Mouse (Mus musculus) testis, postnatal 14 days (tissue): ENCODE data around the gene Cgnl1.

Source experiments
- DNase-seq: peaks from one replicate; pipeline ENCODE4 v3.0.0; 2021; ENCODE audit warnings: low spot score

Gene Cgnl1

GRCm38 (mm10) chr9:71766902-71767301 is 4.5 kb downstream of the Cgnl1 start:
- DNase-seq = no peak

GRCm38 (mm10) chr9:71766306-71766705 is 5.1 kb downstream of the Cgnl1 start:
- no peak for DNase-seq

GRCm38 (mm10) chr9:71764551-71764950 is 6.9 kb downstream of the Cgnl1 start:
- DNase-seq = no peak

- DNase-seq = no peak
Observed at GRCm38 (mm10) chr9:71763273-71763672, 8.1 kb downstream of the Cgnl1 start.

- peak; percentile 43 for DNase-seq
Observed at GRCm38 (mm10) chr9:71761663-71762062, 9.7 kb downstream of the Cgnl1 start.

- DNase-seq = no peak
Observed at GRCm38 (mm10) chr9:71760518-71761141, 10.8 kb downstream of the Cgnl1 start.

DNA sequence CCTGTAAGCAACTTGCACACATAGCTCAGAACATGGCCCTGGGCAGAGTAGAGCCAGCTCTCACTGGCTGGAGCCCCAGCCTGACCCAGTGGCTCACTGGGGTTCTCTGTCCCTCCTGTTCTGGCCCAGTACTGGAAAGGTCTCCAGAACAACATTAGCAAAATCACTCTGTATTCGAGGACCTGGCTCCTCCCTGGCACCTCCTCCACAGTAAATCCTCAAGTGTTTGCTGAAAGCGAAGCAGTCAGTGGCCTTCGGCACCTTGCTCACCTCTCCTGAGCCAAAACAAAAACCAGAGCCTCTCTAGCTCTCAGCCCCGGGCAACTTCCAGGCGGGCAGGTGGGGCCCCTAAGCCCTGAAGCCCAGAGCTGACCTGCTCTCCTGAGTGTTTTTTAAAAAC is 11.5 kb downstream of the Cgnl1 start:
- DNase-seq = no peak

- DNase-seq = no peak
Observed at GRCm38 (mm10) chr9:71757386-71757785, 14.0 kb downstream of the Cgnl1 start.

DNA sequence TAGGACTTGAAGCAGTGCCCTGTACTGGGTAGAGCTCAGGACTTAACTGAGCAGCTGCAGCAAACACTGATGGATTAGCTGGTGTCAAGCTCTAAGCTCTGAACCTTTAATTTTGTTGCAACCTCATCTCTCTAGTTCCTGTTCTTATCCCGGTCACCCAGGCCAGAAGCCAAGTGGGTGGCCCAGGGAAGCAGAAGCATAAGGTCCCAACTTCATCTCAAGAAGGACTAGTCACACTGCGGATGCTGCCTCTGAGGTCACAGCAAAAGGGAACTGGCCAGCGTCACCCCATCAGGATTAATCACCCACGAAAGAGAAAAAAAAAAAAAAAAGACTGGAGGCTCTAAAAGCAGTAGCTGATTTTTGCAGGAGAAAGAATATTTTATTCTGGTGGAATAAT is 14.5 kb downstream of the Cgnl1 start:
- no peak for DNase-seq

GRCm38 (mm10) chr9:71753981-71754380 is 17.4 kb downstream of the Cgnl1 start:
- DNase-seq = no peak

DNA sequence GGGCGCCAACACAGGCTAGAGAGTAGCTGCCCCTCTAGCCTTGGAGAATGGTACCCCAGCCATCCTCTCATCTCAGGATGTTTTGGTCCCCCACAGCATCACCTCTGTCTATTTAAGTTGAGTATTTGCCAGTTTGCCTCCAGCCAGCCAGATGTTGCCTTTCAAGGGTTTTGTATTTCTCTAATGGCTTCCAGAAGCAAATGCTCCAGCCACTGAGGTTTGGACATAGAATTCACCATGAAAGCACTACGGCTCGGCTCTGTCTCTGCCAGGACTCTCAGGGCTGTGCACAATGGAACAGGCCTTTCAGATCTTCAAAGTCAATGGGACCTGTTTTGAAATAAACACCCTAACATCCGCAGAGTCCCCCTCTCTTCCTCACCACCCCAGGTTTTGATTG is 17.9 kb downstream of the Cgnl1 start:
- DNase-seq = no peak

DNA sequence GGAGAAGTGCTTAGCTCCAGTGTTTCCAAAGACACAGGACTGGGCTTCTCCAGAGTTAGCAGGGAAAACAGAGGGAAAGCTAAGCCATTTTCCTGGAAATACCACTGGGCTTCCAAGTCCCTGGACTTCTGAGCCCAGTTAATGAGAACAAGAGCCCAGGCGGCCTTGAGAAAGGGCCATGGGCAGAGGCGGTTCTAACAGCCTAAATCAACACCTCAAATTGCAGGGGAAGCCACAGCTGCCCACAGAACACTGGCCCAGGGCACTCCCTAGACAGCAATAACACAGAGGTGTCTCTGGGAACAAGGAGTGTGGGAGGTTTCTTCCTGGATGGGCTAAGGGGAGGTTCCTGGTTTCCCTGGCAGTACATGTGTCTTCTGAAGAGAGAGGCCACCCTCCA is 18.3 kb downstream of the Cgnl1 start:
- no peak for DNase-seq

DNA sequence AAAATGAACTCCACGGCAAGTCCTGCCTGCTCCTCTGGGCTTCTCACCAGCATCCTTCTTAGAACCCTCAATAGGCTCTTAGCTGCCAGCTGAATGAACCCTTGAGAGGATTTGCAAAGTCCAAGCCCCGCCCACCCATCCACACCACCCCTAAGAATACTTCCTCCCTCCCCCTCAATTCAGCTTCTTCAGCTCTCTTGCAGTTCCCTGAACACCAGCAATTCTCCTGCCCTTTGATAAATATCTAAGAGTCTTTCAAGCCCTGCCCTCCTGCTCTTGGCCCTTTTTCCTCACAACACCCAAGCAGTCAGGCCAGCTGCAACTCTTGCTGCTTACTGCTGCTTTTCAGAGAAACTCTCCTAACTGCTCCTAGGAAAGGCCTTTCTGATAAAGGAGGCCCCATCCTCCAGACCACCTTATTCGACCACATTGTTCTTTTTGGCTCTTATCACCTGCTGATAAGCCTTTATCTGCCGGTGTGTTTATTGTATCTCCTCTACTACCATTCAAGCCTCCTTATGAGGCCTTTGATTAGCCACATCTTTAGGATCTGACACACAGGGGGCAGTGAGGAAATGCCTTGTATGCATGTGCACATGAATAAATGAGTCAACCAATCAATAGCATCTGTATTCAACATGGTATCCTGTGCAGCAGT is 21.3 kb downstream of the Cgnl1 start:
- DNase-seq = no peak

DNA sequence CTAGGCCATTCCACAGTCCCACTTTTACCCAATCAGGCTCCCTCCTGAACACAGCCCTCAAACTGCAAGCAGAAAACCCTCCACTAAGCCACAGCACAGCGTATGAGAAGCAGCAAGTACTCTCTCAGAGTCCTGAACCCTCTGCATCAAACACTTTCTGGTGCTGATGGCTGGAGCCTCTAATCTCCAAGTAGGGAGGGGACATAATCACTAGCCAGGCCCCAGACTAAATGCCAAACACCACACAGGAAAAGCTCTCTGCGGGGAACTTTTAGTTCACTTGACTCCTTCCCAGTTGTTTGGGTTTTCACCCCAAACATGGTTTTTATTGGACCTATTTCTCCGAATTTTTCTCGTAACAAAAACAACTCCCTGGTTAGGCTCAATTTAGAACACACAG is 25.0 kb downstream of the Cgnl1 start:
- no peak for DNase-seq

DNA sequence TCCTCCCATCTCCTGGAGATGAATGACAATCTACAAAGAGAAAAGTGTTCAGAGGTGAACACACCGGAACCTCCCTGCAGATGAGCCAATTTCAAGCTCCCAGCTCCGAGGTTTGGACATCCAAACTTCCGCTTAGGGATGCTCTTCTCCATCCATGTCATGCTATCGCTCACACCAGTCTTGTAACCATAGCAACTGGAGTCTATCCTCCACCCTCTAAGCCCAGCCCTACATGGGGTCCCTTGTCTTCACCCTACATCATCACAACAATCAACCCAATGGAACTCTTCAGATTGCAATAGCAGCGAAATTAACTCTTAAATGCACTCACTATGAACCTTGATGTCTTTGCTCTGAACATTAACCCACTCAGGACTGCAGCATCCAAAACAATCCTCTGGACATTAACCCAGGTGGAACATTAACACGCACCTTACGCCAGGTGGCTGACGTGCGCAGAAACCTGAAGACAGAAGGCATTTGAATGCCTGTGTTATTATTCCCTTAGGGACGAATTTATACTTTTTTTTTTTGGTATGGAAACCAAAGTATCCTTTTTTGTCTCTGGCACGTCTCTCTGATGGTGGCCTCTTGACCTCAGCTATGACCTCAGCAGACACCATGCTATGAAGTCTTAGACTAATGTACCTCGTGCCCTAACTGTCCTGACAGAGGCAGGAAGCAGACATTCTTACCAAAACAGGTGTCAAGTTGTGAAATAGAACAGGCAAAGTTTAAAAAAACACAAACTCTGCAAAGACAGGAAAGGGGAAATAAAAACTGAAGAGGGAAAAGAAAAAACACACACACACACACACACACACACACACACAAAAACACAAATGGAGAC is 33.1 kb downstream of the Cgnl1 start:
- no peak for DNase-seq

DNA sequence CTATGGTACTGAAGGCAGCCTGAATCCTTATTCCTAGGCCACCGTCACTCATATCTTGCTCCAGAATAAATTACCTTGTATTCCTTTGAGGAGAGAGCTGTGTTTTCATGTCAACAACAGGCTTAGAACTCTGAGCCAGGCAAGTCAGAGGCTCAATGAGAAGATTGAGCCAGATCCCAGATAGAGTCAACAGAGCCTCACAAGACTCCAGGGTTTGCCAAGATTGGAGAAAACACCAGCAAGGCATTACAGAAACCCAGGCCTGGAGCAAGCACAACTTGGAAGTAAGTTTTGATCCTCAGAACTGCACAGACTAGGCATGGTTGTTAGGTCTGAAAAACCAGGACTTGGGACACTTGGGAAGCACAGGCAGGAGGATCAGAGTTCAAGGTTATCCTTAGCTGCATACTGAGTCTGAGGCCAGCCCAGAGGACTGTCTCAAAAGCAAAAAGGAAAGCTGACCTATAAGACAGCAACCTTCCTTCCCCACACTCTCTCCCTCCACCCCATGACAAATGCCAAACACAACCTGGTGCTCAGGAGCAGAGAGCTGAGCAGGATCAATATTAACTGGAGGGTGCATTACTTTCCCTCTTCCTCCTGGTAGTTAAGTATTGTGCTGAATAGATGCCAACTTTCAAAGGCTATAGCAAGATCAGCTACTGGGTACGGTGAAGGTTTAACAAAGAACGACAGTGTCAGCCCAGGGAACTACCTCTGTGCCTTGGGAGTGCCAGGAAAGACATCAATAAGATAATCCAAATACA is 34.0 kb downstream of the Cgnl1 start:
- no peak for DNase-seq

GRCm38 (mm10) chr9:71735886-71736285 is 35.5 kb downstream of the Cgnl1 start:
- DNase-seq = no peak

DNA sequence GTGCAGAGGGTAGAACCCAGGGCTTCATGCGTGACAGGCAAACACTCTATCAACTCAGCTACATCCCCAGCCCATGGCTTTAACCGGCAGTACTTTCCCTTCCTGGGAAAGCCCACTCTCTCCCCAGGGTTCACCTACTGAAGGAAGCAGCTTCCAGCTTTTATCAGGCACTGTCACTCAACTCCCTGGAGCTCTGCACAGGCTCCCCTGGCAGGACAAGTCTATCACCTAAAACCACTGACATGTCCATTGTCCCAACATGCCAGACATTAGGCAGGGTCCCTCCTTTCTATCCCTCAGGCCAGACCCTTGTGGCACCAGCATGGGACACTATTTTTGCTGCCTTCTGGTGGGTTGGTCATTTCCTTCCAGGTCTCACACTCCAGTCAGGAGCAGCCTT is 37.8 kb downstream of the Cgnl1 start:
- no peak for DNase-seq

DNA sequence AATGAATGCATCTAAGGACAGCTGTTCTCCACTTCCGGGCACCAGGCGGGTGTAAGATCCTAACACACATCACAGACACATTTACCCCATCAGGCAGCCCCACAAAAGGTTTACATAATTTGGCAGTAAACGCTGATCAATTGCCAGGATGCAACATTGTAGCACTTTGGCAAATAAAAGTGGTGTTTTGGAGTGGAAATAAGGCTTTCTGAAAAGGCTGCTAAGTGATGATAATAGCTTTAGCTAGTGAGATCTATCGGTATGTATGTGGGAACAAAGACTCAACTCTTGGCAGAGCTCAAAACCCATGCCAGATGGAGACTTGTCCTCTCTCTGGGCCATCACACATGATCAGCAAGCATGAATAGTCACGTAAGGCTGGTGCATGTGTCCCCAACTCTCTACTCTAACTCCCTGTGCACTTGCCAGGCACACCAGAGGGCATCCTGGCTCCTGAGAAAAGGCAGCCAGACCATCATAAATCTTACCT is 42.5 kb downstream of the Cgnl1 start:
- DNase-seq = no peak

- no peak for DNase-seq
Observed at GRCm38 (mm10) chr9:71727233-71727632, 44.2 kb downstream of the Cgnl1 start.

DNA sequence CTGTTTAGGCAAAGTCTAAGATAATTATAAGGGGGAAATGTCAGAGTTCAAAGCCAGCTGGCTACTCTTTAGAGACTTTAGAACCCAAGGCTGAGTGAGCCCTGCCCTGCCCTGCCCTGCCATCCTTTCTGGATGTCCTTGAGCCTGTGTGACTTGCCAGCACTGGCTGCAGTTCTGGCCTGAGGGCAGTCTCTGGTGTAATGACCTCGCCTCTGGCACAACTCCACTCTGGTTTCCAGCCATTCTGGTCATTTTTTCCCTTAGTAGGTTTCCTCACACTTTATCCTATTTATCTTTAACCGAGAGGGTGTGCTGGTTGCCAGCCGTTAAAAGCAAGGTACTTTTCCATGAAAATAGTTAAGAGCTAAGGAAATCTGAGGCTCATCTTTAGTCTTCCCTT is 45.3 kb downstream of the Cgnl1 start:
- DNase-seq = no peak

DNA sequence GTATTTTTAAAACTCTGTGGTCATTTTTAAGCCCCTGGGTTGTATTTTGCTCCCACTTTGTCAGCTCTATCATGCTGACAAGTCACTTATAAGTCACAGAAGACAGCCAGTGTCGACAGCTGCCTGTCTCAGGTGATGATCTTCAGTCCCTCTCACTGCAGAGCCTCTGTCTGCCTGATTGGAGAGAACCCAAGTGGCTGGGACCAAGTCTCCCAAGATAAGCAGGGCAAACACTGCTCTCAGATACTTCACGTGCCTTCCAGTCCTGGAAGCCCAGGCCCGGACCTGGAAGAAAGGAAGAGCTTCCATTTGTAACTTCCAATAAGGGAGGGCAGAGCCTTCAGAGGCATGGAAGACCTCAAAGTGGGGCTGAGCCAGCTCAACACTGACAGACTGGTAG is 49.0 kb downstream of the Cgnl1 start:
- no peak for DNase-seq
